Mouse (Mus musculus) left cerebral cortex, adult 11 months (tissue): ENCODE results near the gene Pbx2.
A peak's percentile ranks its signal among the peaks of the same experiment; 100 is the strongest.

Experiments used
- DNase-seq: peaks from one replicate; pipeline ENCODE4 v3.0.0; 2022; ENCODE audit warnings: low spot score

The Pbx2 gene

GRCm38 (mm10) chr17:34604061-34604508 lies 13.0 kb downstream of the Pbx2 start, which contains the start of gene Agpat1:
Agpat1 (plus strand) TSS chr17:34604262.
- peak; percentile 98 for DNase-seq

GRCm38 (mm10) chr17:34604511-34605237 lies 13.6 kb downstream of the Pbx2 start:
- DNase-seq = no peak

- DNase-seq = peak; percentile 95
Measured at GRCm38 (mm10) chr17:34605609-34606008, 14.5 kb downstream of the Pbx2 start.

GRCm38 (mm10) chr17:34606186-34607039 lies 15.3 kb downstream of the Pbx2 start:
- no peak for DNase-seq

- DNase-seq = no peak
Measured at GRCm38 (mm10) chr17:34607997-34608396, 16.9 kb downstream of the Pbx2 start.

GRCm38 (mm10) chr17:34611050-34611449 lies 20.0 kb downstream of the Pbx2 start:
- DNase-seq = no peak

- no peak for DNase-seq
Measured at GRCm38 (mm10) chr17:34613054-34613645, 22.1 kb downstream of the Pbx2 start.

- DNase-seq = no peak
Measured at GRCm38 (mm10) chr17:34613830-34614229, 22.8 kb downstream of the Pbx2 start.

- DNase-seq = no peak
Measured at GRCm38 (mm10) chr17:34615871-34616270, 24.8 kb downstream of the Pbx2 start, which contains the start of gene Egfl8. Egfl8 (minus strand) TSS chr17:34615971.

GRCm38 (mm10) chr17:34618999-34619398 lies 27.9 kb downstream of the Pbx2 start:
- DNase-seq = no peak

GRCm38 (mm10) chr17:34621006-34621405 lies 29.9 kb downstream of the Pbx2 start:
- DNase-seq = no peak

- DNase-seq = no peak
Measured at GRCm38 (mm10) chr17:34623161-34623560, 32.1 kb downstream of the Pbx2 start.

- DNase-seq = no peak
Measured at GRCm38 (mm10) chr17:34624981-34625380, 33.9 kb downstream of the Pbx2 start.

- no peak for DNase-seq
Measured at GRCm38 (mm10) chr17:34626062-34626772, 35.2 kb downstream of the Pbx2 start.

- DNase-seq = no peak
Measured at GRCm38 (mm10) chr17:34626773-34627092, 35.7 kb downstream of the Pbx2 start.

GRCm38 (mm10) chr17:34627093-34627942 lies 36.3 kb downstream of the Pbx2 start:
- DNase-seq = peak; percentile 83

GRCm38 (mm10) chr17:34627943-34628643 lies 37.0 kb downstream of the Pbx2 start, which contains the start of gene Ppt2:
Ppt2 (minus strand) TSS chr17:34628510.
- no peak for DNase-seq

GRCm38 (mm10) chr17:34628644-34628967 lies 37.5 kb downstream of the Pbx2 start:
- DNase-seq = no peak

- no peak for DNase-seq
Measured at GRCm38 (mm10) chr17:34629221-34629751, 38.2 kb downstream of the Pbx2 start, which contains the start of gene Prrt1. Prrt1 (plus strand) TSS chr17:34629533.
